Mouse (Mus musculus) limb, embryonic 10.5 days (tissue): ENCODE measurements at regions not wholly inside any gene's neighbourhood (a gene's known extent, or its start where the extent isn't known, plus 50 kb on each side); places are given as distances from the start of the nearest gene placed in this dataset. TPM values are rescaled to one million over a fixed set of nuclear protein-coding genes. Genes with fewer than 3 reads are reported as not detected.
"Not testable (repeated sequence)": the region's sequence is repeated elsewhere in the genome, so short reads cannot be mapped to it uniquely, and the experiment has no call there.

Source experiments
- DNase-seq: peaks from one replicate; pipeline ENCODE4 v3.0.0-alpha.2; 2017; ENCODE audit warnings: low spot score
- H3K27ac ChIP-seq: fragments of 300-500 bp; sonication (generic); 2 replicates; pipeline ENCODE4 v1.5.1; 2016; ENCODE audit warnings: mild to moderate bottlenecking
- H3K27me3 ChIP-seq: fragments of 300-500 bp; sonication (generic); 2 replicates; pipeline ENCODE4 v1.6.1; 2016; ENCODE audit warnings: low read depth, mild to moderate bottlenecking; ENCODE audit not compliant: poor library complexity, severe bottlenecking
- H3K36me3 ChIP-seq: fragments of 300-500 bp; sonication (generic); 2 replicates; pipeline ENCODE4 v1.6.1; 2016; ENCODE audit warnings: mild to moderate bottlenecking, moderate library complexity
- H3K4me1 ChIP-seq: fragments of 300-500 bp; sonication (generic); 2 replicates; pipeline ENCODE4 v1.6.1; 2016
- H3K4me3 ChIP-seq: fragments of 300-500 bp; sonication (generic); 2 replicates; pipeline ENCODE4 v1.5.1; 2016; ENCODE audit warnings: mild to moderate bottlenecking, moderate library complexity
- H3K9me3 ChIP-seq: fragments of 300-500 bp; sonication (generic); replicated peaks from 2 replicates; pipeline ENCODE4 v1.6.1; 2016; ENCODE audit warnings: mild to moderate bottlenecking
- WGBS: fragments of 180-500 bp; shearing (Covaris S2); methylation state at CpG from one replicate; pipeline ENCODE4 v1.1.7; 2016; 5-methylcytosine and 5-hydroxymethylcytosine counted together
- microRNA-seq: library from miRNA; unstranded; fragments of <30 nt; microRNA quantifications from one replicate; pipeline ENCODE4, GENCODE M21; 2017

DNA sequence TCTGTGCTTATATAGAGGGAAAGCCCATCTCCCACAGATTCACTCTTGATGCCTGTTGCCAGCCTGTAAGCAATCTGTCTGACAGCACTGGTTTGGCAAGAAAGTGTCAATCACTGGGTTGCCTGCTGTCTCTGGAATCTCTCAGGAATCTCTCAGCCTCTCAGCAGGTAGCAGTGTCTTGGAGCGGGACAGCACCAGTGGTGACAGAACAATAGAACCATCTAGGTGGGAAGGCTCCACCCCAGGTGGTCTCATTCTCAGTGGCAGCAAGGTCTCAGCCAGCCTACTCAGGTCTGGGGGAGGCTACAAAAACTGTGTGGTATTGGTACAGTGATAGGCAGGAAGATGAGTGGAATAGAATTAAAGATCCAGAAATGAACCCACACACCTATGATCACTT is 76.1 kb upstream of the Egfr start:
- not testable (repeated sequence) for H3K27me3 ChIP-seq, H3K27ac ChIP-seq, H3K9me3 ChIP-seq, H3K36me3 ChIP-seq, H3K4me1 ChIP-seq, DNase-seq, H3K4me3 ChIP-seq
- WGBS, result 8% methylated on average over 1 of the region's 1 CpGs

GRCm38 (mm10) chr11:16683538-16683937 is 68.5 kb upstream of the Egfr start:
- H3K9me3 ChIP-seq, result no peaks in the 10 kb centered on the region
- no peaks in the 10 kb centered on the region for H3K4me1 ChIP-seq
- no peak overlapping the region for H3K27ac ChIP-seq
- no peak for DNase-seq
- H3K4me3 ChIP-seq, result no peak overlapping the region
- 92% methylated on average over 1 of the region's 1 CpGs for WGBS
- H3K36me3 ChIP-seq, result no peaks in the 10 kb centered on the region
- H3K27me3 ChIP-seq, result no peaks in the 10 kb centered on the region

GRCm38 (mm10) chr11:16695596-16695995 is 56.4 kb upstream of the Egfr start:
- no peaks in the 10 kb centered on the region for H3K36me3 ChIP-seq
- DNase-seq, result no peak
- WGBS, result 97% methylated on average over 1 of the region's 1 CpGs
- H3K4me1 ChIP-seq, result no peaks in the 10 kb centered on the region
- no peak overlapping the region for H3K4me3 ChIP-seq
- no peaks in the 10 kb centered on the region for H3K9me3 ChIP-seq
- no peak overlapping the region for H3K27ac ChIP-seq
- no peaks in the 10 kb centered on the region for H3K27me3 ChIP-seq

GRCm38 (mm10) chr11:16696787-16697186 is 55.2 kb upstream of the Egfr start:
- H3K27me3 ChIP-seq, result no peaks in the 10 kb centered on the region
- H3K9me3 ChIP-seq, result no peaks in the 10 kb centered on the region
- H3K27ac ChIP-seq, result no peak overlapping the region
- no peaks in the 10 kb centered on the region for H3K36me3 ChIP-seq
- no peak for DNase-seq
- H3K4me1 ChIP-seq, result no peaks in the 10 kb centered on the region
- H3K4me3 ChIP-seq, result no peak overlapping the region
- 85% methylated on average over 2 of the region's 2 CpGs for WGBS

GRCm38 (mm10) chr11:16701826-16702225 is 50.2 kb upstream of the Egfr start:
- Histone ChIP-seq H3K27ac (no peak overlapping the region), H3K4me3 (no peak overlapping the region), H3K27me3 (no peaks in the 10 kb centered on the region), H3K9me3 (no peaks in the 10 kb centered on the region), H3K4me1 (no peaks in the 10 kb centered on the region), H3K36me3 (no peaks in the 10 kb centered on the region)
- 92% methylated on average over 4 of the region's 4 CpGs for WGBS
- no peak for DNase-seq

Small RNA genes in the stretch of these regions (microRNA-seq; reads per million reads assigned to microRNA genes)
- not detected for gene Gm24714
